Mouse (Mus musculus) MEL (cell line): ENCODE measurements around the gene Mri1.

Experiments used
- ELF1 ChIP-seq: IDR thresholded peaks from 2 replicates; pipeline ENCODE4 v1.6.1; 2014; ENCODE audit warnings: low read depth, mild to moderate bottlenecking, inconsistent platforms, low read length, improper control_type of control experiment, moderate library complexity
- EP300 ChIP-seq, 2 experiments: IDR thresholded peaks; 2 replicates each; pipeline ENCODE4 v1.6.1; 2011; ENCODE audit warnings: improper control_type of control experiment in 2 of 2, low read length in 2 of 2, low read depth in 1 of 2, mild to moderate bottlenecking in 1 of 2
- HCFC1 ChIP-seq: IDR thresholded peaks from 2 replicates; pipeline ENCODE4 v1.6.1; 2012; ENCODE audit warnings: low read depth, mild to moderate bottlenecking, inconsistent platforms, low read length, improper control_type of control experiment, moderate library complexity
- MAZ ChIP-seq: IDR thresholded peaks from 2 replicates; pipeline ENCODE4 v1.6.1; 2012; ENCODE audit warnings: low read depth, mild to moderate bottlenecking, inconsistent platforms, low read length, improper control_type of control experiment
- TAL1 ChIP-seq: IDR thresholded peaks from 2 replicates; pipeline ENCODE4 v1.6.1; 2012; ENCODE audit warnings: mild to moderate bottlenecking, inconsistent platforms, low read length, moderate library complexity, mixed read lengths
- ZKSCAN1 ChIP-seq: IDR thresholded peaks from 2 replicates; pipeline ENCODE4 v1.6.1; 2012; ENCODE audit warnings: low read depth, mild to moderate bottlenecking, inconsistent platforms, low read length, improper control_type of control experiment, moderate library complexity

GRCm38 (mm10) chr8:84222566-84223165 lies 34.5 kb downstream of the Mri1 start:
- TF ChIP-seq EP300 (IDR thresholded peaks at IDR 0.05; ENCODE audit: low read depth in 1 of 2, low read length in 2 of 2) = no peak
- TF ChIP-seq TAL1 = no peak
- no peak for TF ChIP-seq HCFC1
- TF ChIP-seq MAZ = no peak
- no peak for TF ChIP-seq ZKSCAN1
- TF ChIP-seq ELF1 = no peak
